Mouse (Mus musculus): ENCODE measurements around the gene Gm4491. TPM values are rescaled to one million over a fixed set of nuclear protein-coding genes. Genes with fewer than 3 reads are reported as not detected.
A peak's percentile ranks its signal among the peaks of the same experiment; 100 is the strongest.

Gm4491 gene
- polyA plus RNA-seq (2016; fragmentation: Nextera tagmentation; extraction: Ambion mirVana): not detected in 2 replicates

DNA sequence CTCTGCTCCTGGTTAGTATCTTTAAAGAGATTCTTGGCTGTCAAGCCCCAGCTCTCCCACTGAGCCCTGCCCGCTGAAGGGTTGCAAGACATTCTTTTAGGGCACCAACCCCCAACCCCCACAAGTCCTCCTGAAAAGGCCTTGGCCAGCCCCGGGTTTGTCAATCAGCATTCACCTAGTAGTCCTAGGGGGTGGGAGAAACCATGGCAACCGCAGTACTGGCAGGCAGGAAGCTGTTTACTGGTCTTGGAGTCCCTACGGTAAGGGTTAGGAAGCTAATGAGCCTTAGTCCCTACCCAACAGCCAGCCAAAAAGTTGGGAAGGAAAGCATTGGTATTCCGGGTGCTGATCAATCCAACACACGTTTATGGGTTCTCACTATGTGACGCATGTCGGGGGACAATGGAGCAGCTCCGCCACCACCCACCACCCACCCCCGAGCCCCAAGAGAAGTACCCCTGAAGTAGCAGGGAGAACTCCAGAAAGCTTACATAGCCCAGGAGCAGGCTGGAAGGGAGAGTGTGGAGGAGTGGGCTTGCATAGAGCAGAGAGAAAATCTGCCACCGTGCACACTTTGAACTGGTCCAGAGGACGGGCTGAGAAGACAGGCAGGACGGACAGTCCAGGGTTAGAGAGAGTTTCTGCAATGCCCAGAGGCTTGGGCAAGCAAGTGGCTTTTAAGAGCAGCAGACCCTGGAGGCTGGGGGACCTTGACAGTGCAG is at the start of gene Gm4491:
Gm4491 (minus strand) TSS at position 61 of the 722 bp plus-strand sequence.
- 0 out of 2 replicates have a peak, but pooled peaks cover 7% of the 10 kb centered on the region for H3K27me3 ChIP-seq
- no peak within 1 kb of the TSS for H3K27ac ChIP-seq
- H3K9ac ChIP-seq: no peak within 1 kb of the TSS
- no peaks in the 10 kb centered on the region for H3K36me3 ChIP-seq
- ATAC-seq (ENCODE audit: insufficient number of reproducible peaks, insufficient read depth, low FRiP score, low TSS enrichment): no peak
- peaks cover 7% of the 10 kb centered on the region for H3K4me1 ChIP-seq
- no peak within 1 kb of the TSS for H3K4me3 ChIP-seq
- 18% methylated on average over 13 of the region's 13 CpGs for WGBS
- H3K4me2 ChIP-seq (replicated peaks): no peak within 1 kb of the TSS
- no peaks in the 10 kb centered on the region for H3K9me3 ChIP-seq

DNA sequence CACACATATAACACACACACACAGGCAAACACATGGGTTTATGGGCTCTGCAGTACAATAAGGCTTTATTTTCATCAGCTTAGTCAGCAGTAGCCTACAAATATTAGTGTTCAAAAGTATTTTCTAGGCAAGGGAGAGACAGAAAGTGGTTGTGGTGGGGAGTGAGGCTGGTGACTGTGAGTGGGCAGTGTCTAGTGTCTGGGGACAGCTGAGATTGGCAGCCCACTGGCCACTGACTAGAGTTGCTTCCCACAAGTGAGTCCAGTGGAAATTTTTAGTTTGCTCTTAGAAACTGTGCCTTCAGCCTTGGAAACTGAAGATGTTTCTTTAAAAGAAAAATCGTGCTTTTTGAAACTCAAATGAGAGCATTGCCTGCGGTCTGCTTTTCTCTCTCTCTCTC is 46.1 kb upstream of the Gm4491 start:
- no peak overlapping the region for H3K4me2 ChIP-seq (replicated peaks)
- 44% methylated on average over 2 of the region's 2 CpGs for WGBS
- no peaks in the 10 kb centered on the region for H3K4me1 ChIP-seq
- no peaks in the 10 kb centered on the region for H3K36me3 ChIP-seq
- H3K9ac ChIP-seq: no peak overlapping the region; the same call in 1 of the 2 replicates
- H3K27ac ChIP-seq: no peak overlapping the region
- no peak overlapping the region for H3K4me3 ChIP-seq
- no peaks in the 10 kb centered on the region for H3K27me3 ChIP-seq
- no peaks in the 10 kb centered on the region for H3K9me3 ChIP-seq
- ATAC-seq (ENCODE audit: insufficient number of reproducible peaks, insufficient read depth, low FRiP score, low TSS enrichment): no peak

DNA sequence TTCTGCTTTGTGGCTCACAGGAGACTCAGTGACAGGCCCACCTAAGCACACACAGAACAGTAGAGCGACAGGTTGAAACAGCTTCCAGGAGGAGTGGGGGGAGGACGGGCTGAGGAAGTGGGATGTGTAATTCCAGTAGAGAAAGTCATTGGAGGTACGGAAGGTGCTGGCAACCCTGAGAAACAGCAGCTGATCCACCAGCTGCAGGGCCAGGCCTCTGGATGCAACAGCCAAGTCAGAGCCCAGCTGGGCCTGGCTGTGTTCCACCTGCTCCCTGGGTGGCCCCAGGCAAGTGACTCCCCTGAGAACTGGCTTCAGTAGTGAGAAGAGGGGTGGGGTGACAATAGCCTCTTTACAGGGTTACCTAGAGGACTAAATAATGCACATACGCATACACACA is 45.5 kb upstream of the Gm4491 start:
- Histone ChIP-seq H3K36me3 (no peaks in the 10 kb centered on the region), H3K27me3 (no peaks in the 10 kb centered on the region), H3K9me3 (no peaks in the 10 kb centered on the region), H3K9ac (no peak overlapping the region), H3K4me1 (no peaks in the 10 kb centered on the region), H3K27ac (no peak overlapping the region), H3K4me3 (no peak overlapping the region), H3K4me2 (replicated peaks) (no peak overlapping the region)
- WGBS: 67% methylated on average over 4 of the region's 4 CpGs
- ATAC-seq (ENCODE audit: insufficient number of reproducible peaks, insufficient read depth, low FRiP score, low TSS enrichment): no peak

DNA sequence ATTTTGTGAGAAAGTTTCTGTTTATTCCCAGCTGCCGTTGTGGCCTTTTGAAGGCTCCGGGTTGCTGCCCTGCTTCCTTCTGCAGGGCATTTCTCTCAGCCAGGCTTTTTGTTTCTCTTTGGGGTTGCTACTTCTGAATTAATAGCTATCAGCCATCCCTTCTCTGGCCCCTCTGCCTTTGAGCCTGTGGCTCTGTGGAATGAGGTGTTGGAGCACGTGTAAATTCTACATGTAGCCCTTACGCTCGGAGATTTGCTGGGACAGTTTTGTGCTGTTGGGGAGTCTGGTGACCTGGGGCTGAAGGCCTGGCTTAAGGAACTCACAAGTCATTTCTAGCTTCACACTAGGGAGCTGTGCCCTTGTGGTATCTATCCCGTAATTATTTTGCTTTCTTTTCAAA is 39.2 kb upstream of the Gm4491 start:
- Histone ChIP-seq H3K4me1 (peaks cover 7% of the 10 kb centered on the region), H3K4me2 (replicated peaks) (no peak overlapping the region), H3K9ac (no peak overlapping the region), H3K9me3 (no peaks in the 10 kb centered on the region), H3K4me3 (no peak overlapping the region), H3K27me3 (no peaks in the 10 kb centered on the region), H3K36me3 (no peaks in the 10 kb centered on the region), H3K27ac (no peak overlapping the region)
- no peak for ATAC-seq (ENCODE audit: insufficient number of reproducible peaks, insufficient read depth, low FRiP score, low TSS enrichment)
- WGBS: 46% methylated on average over 6 of the region's 6 CpGs

- no peak for ATAC-seq (ENCODE audit: insufficient number of reproducible peaks, insufficient read depth, low FRiP score, low TSS enrichment)
- H3K27ac ChIP-seq: no peak overlapping the region
- no peaks in the 10 kb centered on the region for H3K27me3 ChIP-seq
- no peak overlapping the region for H3K4me3 ChIP-seq
- no peaks in the 10 kb centered on the region for H3K9me3 ChIP-seq
- no peak overlapping the region for H3K9ac ChIP-seq
- H3K36me3 ChIP-seq: no peaks in the 10 kb centered on the region
- no peak overlapping the region for H3K4me2 ChIP-seq (replicated peaks)
- no peaks in the 10 kb centered on the region for H3K4me1 ChIP-seq
- WGBS: 48% methylated on average over 4 of the region's 4 CpGs
Measured at GRCm38 (mm10) chr14:57145741-57146140, 30.1 kb upstream of the Gm4491 start.

GRCm38 (mm10) chr14:57135265-57135664 is 19.6 kb upstream of the Gm4491 start:
- Histone ChIP-seq H3K4me3 (no peak overlapping the region), H3K4me1 (peaks cover 12% of the 10 kb centered on the region; the same call in 1 of the 2 replicates), H3K9ac (no peak overlapping the region), H3K36me3 (no peaks in the 10 kb centered on the region), H3K27ac (no peak overlapping the region), H3K27me3 (peaks cover 53% of the 10 kb centered on the region), H3K4me2 (replicated peaks) (no peak overlapping the region), H3K9me3 (no peaks in the 10 kb centered on the region)
- no peak for ATAC-seq (ENCODE audit: insufficient number of reproducible peaks, insufficient read depth, low FRiP score, low TSS enrichment)
- WGBS: 64% methylated on average over 8 of the region's 8 CpGs

GRCm38 (mm10) chr14:57133161-57133661 is 17.5 kb upstream of the Gm4491 start, which contains the start of gene Gjb6:
Gene Gjb6 (minus strand): TSS chr14:57133611.
- H3K9ac ChIP-seq: peak within 1 kb of the TSS; percentile 45
- H3K4me3 ChIP-seq: peak within 1 kb of the TSS; percentile 42
- no peak within 1 kb of the TSS for H3K27ac ChIP-seq
- H3K36me3 ChIP-seq: no peaks in the 10 kb centered on the region
- peak within 1 kb of the TSS; percentile 77 for H3K4me2 ChIP-seq (replicated peaks)
- H3K4me1 ChIP-seq: peaks cover 12% of the 10 kb centered on the region; the same call in 1 of the 2 replicates
- ATAC-seq (ENCODE audit: insufficient number of reproducible peaks, insufficient read depth, low FRiP score, low TSS enrichment): 0 out of 2 replicates have a peak, but pooled peaks have one; percentile 52
- WGBS: 3% methylated on average over 33 of the region's 33 CpGs
- peaks cover 53% of the 10 kb centered on the region for H3K27me3 ChIP-seq
- no peaks in the 10 kb centered on the region for H3K9me3 ChIP-seq

DNA sequence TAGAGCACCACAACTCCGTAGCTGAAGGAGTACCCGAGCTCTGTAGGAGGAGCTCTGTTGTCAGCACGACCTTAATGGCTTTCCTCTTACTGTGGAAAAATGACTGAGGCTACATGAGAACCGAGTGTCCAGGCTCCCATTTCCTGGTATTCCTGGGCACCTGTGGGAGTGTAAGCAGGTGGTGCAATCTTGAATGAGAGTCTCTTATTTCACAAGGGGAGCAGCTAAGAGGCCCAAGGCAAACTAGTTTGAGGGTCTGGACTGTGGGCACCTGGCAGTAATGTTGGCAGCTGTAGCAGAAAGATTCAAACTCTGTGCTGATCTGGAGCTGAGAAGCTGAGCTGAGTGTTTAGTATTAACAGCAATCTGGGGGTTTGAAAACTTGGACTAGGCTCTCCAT is 11.7 kb upstream of the Gm4491 start:
- ATAC-seq (ENCODE audit: insufficient number of reproducible peaks, insufficient read depth, low FRiP score, low TSS enrichment): no peak
- Histone ChIP-seq H3K9me3 (no peaks in the 10 kb centered on the region), H3K4me3 (no peak overlapping the region), H3K4me1 (peaks cover under 1% of the 10 kb centered on the region; the same call in 1 of the 2 replicates), H3K9ac (no peak overlapping the region), H3K27me3 (peaks cover 11% of the 10 kb centered on the region), H3K27ac (no peak overlapping the region), H3K36me3 (no peaks in the 10 kb centered on the region), H3K4me2 (replicated peaks) (no peak overlapping the region)
- 61% methylated on average over 4 of the region's 4 CpGs for WGBS

DNA sequence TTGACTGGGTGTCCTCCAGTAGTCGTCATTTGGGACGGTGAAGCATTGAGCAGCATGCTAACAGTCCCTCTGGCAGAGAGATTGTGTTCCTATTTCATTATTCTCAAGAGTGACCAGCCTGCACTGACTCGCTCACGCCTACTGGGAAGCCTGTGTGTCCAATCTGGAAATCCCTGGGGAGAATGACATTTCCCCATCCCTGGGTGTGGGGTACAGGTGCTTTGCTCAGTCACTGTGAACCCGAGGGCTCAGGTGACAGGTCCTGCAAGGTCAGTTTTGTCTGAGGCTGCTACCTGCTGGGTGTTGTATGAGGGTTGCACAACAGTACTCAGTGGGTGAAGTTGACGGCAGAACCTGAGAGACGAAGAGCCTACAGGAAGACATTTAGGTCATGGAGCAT is 6.6 kb upstream of the Gm4491 start:
- Histone ChIP-seq H3K9me3 (no peaks in the 10 kb centered on the region), H3K9ac (no peak overlapping the region), H3K4me2 (replicated peaks) (no peak overlapping the region), H3K36me3 (no peaks in the 10 kb centered on the region), H3K4me3 (no peak overlapping the region), H3K4me1 (no peaks in the 10 kb centered on the region), H3K27ac (no peak overlapping the region), H3K27me3 (no peaks in the 10 kb centered on the region)
- WGBS: 79% methylated on average over 7 of the region's 7 CpGs
- ATAC-seq (ENCODE audit: insufficient number of reproducible peaks, insufficient read depth, low FRiP score, low TSS enrichment): no peak

DNA sequence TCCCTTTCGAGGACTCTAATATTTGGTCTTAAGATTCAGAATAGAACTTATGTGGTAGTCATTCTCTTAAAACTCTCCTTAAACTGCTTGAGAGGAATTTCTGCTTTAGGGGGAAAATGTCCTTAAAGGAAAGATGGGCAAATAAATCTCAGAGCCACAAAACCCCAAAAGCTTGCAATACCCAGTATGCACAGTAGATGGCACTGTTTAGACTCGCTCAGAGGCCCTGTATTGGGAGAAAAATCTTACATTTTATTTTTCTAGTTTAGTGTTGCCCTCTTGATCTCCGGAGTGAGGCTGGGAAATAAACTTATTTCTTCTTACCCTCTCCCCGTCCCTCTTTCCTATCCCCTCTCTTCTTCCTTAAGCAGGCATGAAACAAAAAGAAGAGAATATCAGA is 6.5 kb downstream of the Gm4491 start:
- H3K4me2 ChIP-seq (replicated peaks): no peak overlapping the region
- H3K27me3 ChIP-seq: peaks cover 38% of the 10 kb centered on the region
- no peak overlapping the region for H3K27ac ChIP-seq
- H3K9ac ChIP-seq: no peak overlapping the region
- H3K36me3 ChIP-seq: no peaks in the 10 kb centered on the region
- H3K4me1 ChIP-seq: peaks cover 11% of the 10 kb centered on the region
- ATAC-seq (ENCODE audit: insufficient number of reproducible peaks, insufficient read depth, low FRiP score, low TSS enrichment): no peak
- H3K4me3 ChIP-seq: no peak overlapping the region
- H3K9me3 ChIP-seq: no peaks in the 10 kb centered on the region
- 12% methylated on average over 4 of the region's 4 CpGs for WGBS

DNA sequence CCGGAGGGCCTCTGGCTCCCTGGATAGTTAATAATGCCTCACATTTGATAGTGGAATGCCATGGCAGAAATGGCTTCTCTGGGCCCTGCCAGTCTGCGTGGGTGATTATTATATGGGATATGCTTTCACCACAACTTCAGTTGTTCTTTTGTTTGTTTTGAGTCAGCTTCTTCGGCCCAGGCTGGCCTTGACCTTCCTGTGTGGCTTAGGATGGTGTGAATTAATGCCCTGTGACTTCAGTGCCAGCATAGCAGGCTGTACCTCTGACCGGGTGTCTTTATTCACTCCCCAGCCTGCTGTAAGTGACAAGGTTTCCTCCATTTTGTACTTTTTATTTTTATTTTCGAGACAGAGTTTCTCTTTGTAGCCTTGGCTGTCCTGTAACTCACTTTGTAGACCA is 7.8 kb downstream of the Gm4491 start:
- Histone ChIP-seq H3K9ac (no peak overlapping the region), H3K27ac (no peak overlapping the region), H3K4me3 (no peak overlapping the region), H3K9me3 (no peaks in the 10 kb centered on the region), H3K4me2 (replicated peaks) (no peak overlapping the region), H3K36me3 (no peaks in the 10 kb centered on the region), H3K4me1 (peaks cover 14% of the 10 kb centered on the region), H3K27me3 (peaks cover 50% of the 10 kb centered on the region)
- ATAC-seq (ENCODE audit: insufficient number of reproducible peaks, insufficient read depth, low FRiP score, low TSS enrichment): no peak
- WGBS: 71% methylated on average over 5 of the region's 5 CpGs

DNA sequence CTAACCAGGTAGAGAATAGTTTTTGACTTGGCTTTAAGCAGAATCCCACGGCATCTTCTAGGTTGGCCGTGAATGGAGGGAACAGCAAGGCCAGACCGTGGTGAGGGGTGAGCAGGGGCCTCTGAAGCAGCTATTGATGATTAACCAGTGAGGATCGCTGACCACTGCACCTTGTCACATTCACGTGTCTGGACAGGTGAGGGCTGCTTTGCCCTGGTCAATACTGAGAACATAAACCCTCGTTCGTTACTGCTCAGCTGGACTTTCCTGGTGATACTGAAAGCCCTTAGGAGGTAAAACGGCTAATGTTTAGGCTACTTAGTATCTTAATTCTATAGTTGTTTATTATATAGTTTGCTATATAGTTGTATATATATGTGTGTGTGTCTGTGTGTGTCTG is 8.6 kb downstream of the Gm4491 start:
- H3K9me3 ChIP-seq: no peaks in the 10 kb centered on the region
- H3K4me2 ChIP-seq (replicated peaks): no peak overlapping the region
- no peak overlapping the region for H3K27ac ChIP-seq
- WGBS: 82% methylated on average over 8 of the region's 8 CpGs
- ATAC-seq (ENCODE audit: insufficient number of reproducible peaks, insufficient read depth, low FRiP score, low TSS enrichment): no peak
- peaks cover 14% of the 10 kb centered on the region for H3K4me1 ChIP-seq
- H3K9ac ChIP-seq: no peak overlapping the region
- H3K27me3 ChIP-seq: peaks cover 59% of the 10 kb centered on the region
- no peak overlapping the region for H3K4me3 ChIP-seq
- H3K36me3 ChIP-seq: no peaks in the 10 kb centered on the region

All from embryonic facial prominence, embryonic 12.5 days (tissue).